Mouse (Mus musculus): ENCODE results near the gene Agxt. TPM values are rescaled to one million over a fixed set of nuclear protein-coding genes. Genes with fewer than 3 reads are reported as not detected.

Agxt gene
- total RNA-seq, 2 experiments from 2014 or later = not detected

GRCm38 (mm10) chr1:93142871-93143270 is 7.8 kb downstream of the Agxt start:
- no peak for DNase-seq (ENCODE audit: low spot score in 2 of 2)
- intact Hi-C loops (cut with DNase I) = no loop called here

- DNase-seq (ENCODE audit: low spot score in 2 of 2) = no peak
- intact Hi-C loops (cut with DNase I) = no loop called here
Measured at GRCm38 (mm10) chr1:93144176-93144575, 9.1 kb downstream of the Agxt start.

GRCm38 (mm10) chr1:93150907-93151661 is 16.0 kb downstream of the Agxt start:
- intact Hi-C loops (cut with DNase I) = no loop called here
- no peak for DNase-seq (ENCODE audit: low spot score in 2 of 2)

- no peak for DNase-seq (ENCODE audit: low spot score in 2 of 2)
- intact Hi-C loops (cut with DNase I) = no loop called here
Measured at GRCm38 (mm10) chr1:93157566-93157965, 22.5 kb downstream of the Agxt start.

- intact Hi-C loops (cut with DNase I) = no loop called here
- DNase-seq (ENCODE audit: low spot score in 2 of 2) = no peak
Measured at GRCm38 (mm10) chr1:93158916-93159315, 23.9 kb downstream of the Agxt start.

- intact Hi-C loops (cut with DNase I) = no loop called here
- no peak for DNase-seq (ENCODE audit: low spot score in 2 of 2)
Measured at GRCm38 (mm10) chr1:93159566-93160500, 24.8 kb downstream of the Agxt start.

- intact Hi-C loops (cut with DNase I) = no loop called here
- no peak for DNase-seq (ENCODE audit: low spot score in 2 of 2)
Measured at GRCm38 (mm10) chr1:93160501-93161133, 25.6 kb downstream of the Agxt start, which contains the start of gene 2310007B03Rik. Gene 2310007B03Rik, minus strand, starts transcription at chr1:93160948.

GRCm38 (mm10) chr1:93161350-93161749 is 26.3 kb downstream of the Agxt start:
- no peak for DNase-seq (ENCODE audit: low spot score in 2 of 2)
- intact Hi-C loops (cut with DNase I) = no loop called here

- intact Hi-C loops (cut with DNase I) = no loop called here
- DNase-seq (ENCODE audit: low spot score in 2 of 2) = no peak
Measured at GRCm38 (mm10) chr1:93161921-93162320, 26.9 kb downstream of the Agxt start.

- DNase-seq (ENCODE audit: low spot score in 2 of 2) = no peak
- intact Hi-C loops (cut with DNase I) = no loop called here
Measured at GRCm38 (mm10) chr1:93162588-93162987, 27.5 kb downstream of the Agxt start.

- DNase-seq (ENCODE audit: low spot score in 2 of 2) = no peak
- intact Hi-C loops (cut with DNase I) = no loop called here
Measured at GRCm38 (mm10) chr1:93165447-93165846, 30.4 kb downstream of the Agxt start.

GRCm38 (mm10) chr1:93166346-93167079 is 31.5 kb downstream of the Agxt start:
- intact Hi-C loops (cut with DNase I) = no loop called here
- no peak for DNase-seq (ENCODE audit: low spot score in 2 of 2)

- intact Hi-C loops (cut with DNase I) = no loop called here
- no peak for DNase-seq (ENCODE audit: low spot score in 2 of 2)
Measured at GRCm38 (mm10) chr1:93168295-93168775, 33.3 kb downstream of the Agxt start, which contains the start of gene Crocc2. Gene Crocc2, plus strand, starts transcription at chr1:93168725.

- intact Hi-C loops (cut with DNase I) = loop anchor here (5.0 kb wide), 1 partner anchor 334 kb away; no protein-coding TSS in a partner anchor
- DNase-seq (ENCODE audit: low spot score in 2 of 2) = no peak
Measured at GRCm38 (mm10) chr1:93173665-93174064, 38.6 kb downstream of the Agxt start.

- peak; percentile 50 to 68 for DNase-seq (ENCODE audit: low spot score in 2 of 2)
- intact Hi-C loops (cut with DNase I) = loop anchor here (5.0 kb wide), 1 partner anchor 333 kb away; no protein-coding TSS in a partner anchor
Measured at GRCm38 (mm10) chr1:93174399-93174798, 39.4 kb downstream of the Agxt start.

- DNase-seq (ENCODE audit: low spot score in 2 of 2) = no peak
- intact Hi-C loops (cut with DNase I) = loop anchor here (5.0 kb wide), 2 partner anchors 61 to 166 kb away; partner anchors contain the start of genes Pask, Ppp1r7 and Sned1
Measured at GRCm38 (mm10) chr1:93175849-93176248, 40.8 kb downstream of the Agxt start.

GRCm38 (mm10) chr1:93176525-93177332 is 41.7 kb downstream of the Agxt start:
- intact Hi-C loops (cut with DNase I) = loop anchor here (5.0 kb wide), 2 partner anchors 61 to 166 kb away; partner anchors contain the start of genes Pask, Ppp1r7 and Sned1
- peak; percentile 30 to 43 for DNase-seq (ENCODE audit: low spot score in 2 of 2)

- intact Hi-C loops (cut with DNase I) = no loop called here
- no peak for DNase-seq (ENCODE audit: low spot score in 2 of 2)
Measured at GRCm38 (mm10) chr1:93182281-93182680, 47.2 kb downstream of the Agxt start.
